Mouse (Mus musculus) embryonic fibroblast, embryonic 13.5 days (primary cell): ENCODE measurements at regions not wholly inside any gene's neighbourhood (a gene's known extent, or its start where the extent isn't known, plus 50 kb on each side); places are given as distances from the start of the nearest gene placed in this dataset.

ENCODE experiments used
- H3K27ac ChIP-seq: 2 replicates; pipeline ENCODE4 v1.5.1; 2012; ENCODE audit warnings: low read length, control low read depth, inconsistent platforms; ENCODE audit not compliant: insufficient read depth
- H3K4me1 ChIP-seq: 2 replicates; pipeline ENCODE4 v1.6.1; 2011; ENCODE audit warnings: low read length; ENCODE audit not compliant: control insufficient read depth, insufficient read depth
- H3K4me3 ChIP-seq: 2 replicates; pipeline ENCODE4 v1.5.1; 2011; ENCODE audit warnings: mild to moderate bottlenecking, control low read depth, low read length; ENCODE audit not compliant: insufficient read depth
- CTCF ChIP-seq: IDR thresholded peaks from 2 replicates; pipeline ENCODE4 v1.5.1; 2011; ENCODE audit warnings: mild to moderate bottlenecking, control low read depth, low read length, moderate library complexity, borderline replicate concordance; ENCODE audit not compliant: insufficient read depth
- POLR2A ChIP-seq: IDR thresholded peaks from 2 replicates; pipeline ENCODE4 v1.6.1; 2011; ENCODE audit warnings: low read depth, mild to moderate bottlenecking, control low read depth, low read length, moderate library complexity

DNA sequence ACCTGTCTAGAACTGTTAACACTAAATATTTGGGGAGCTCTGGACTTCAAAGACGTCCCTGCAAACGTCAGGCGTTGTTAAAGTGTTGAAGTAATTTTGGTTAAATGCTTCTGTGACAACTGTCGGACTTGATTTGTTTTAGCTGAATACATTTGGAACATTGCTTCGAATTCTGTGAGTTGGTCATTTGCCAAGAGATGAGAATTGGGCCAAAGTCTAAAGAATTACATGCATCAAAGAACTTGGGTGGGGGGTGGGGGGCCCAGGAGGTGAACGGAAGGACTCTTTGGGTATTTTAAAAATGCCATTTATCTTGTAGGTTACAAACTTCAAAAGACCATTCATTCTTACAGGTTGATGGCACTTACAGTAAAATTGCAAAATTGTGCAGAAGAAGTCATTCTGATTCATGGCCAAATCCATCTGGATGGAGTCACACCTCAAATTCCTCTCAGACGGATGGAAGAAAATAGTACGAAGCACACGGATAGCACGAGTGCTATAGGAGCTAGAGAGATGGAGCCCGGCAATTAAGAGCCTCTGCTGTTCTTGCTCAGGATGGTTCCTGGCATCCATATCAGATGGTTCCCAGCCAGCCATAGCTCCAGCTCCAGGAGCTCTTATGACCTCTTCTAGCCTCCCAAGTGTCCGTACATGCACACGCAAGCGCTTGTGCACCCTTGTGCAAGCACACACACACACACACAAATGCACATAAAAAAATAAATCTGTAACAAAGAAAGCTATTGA, 144.5 kb upstream of the Irx5 start:
- no peak overlapping the region for H3K4me3 ChIP-seq
- TF ChIP-seq POLR2A (no peak), CTCF (no peak)
- H3K27ac ChIP-seq: no peak overlapping the region
- no peaks in the 10 kb centered on the region for H3K4me1 ChIP-seq

DNA sequence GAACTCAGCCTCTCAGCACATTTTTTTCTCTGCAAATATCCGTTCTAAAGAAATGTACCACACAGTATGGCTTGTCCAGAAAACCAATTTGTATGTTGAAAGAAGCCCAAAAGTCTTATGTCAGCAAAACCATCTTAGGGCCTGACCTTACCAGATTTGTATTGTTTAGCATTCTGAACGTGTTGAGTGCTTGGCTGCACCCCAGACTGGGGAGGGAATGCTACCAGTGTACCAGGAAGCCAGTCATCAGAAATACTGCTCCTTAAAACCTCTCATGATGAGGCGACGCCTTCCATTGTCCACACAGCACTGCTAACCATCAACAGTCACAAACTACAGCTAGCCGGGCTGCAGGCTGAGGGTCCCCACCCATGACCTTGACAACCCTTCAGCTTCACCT, 148.3 kb upstream of the Irx5 start:
- Histone ChIP-seq H3K4me3 (no peak overlapping the region), H3K4me1 (no peaks in the 10 kb centered on the region), H3K27ac (no peak overlapping the region)
- TF ChIP-seq POLR2A (no peak), CTCF (no peak)

DNA sequence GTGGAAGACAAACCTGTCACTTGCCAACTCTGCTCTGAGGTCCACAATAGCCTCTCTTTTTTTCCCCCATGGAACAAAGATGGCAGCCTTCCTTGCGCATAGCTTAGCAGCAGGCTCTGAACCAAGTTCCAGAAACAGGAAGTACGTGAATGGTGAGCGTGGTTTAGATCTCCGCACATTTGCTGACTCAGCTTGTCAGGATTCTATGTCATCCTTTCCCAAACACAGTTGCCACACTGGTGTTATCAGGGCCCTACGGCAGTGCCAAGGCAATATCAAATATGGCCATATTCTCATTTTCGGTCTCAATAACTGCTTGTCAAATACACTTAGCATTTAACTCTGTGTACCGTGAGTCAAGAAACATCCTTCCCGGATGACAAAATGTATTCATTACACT, 161.8 kb upstream of the Irx5 start:
- Histone ChIP-seq H3K27ac (no peak overlapping the region), H3K4me3 (no peak overlapping the region), H3K4me1 (no peaks in the 10 kb centered on the region)
- TF ChIP-seq CTCF: no peak
- no peak for TF ChIP-seq POLR2A

DNA sequence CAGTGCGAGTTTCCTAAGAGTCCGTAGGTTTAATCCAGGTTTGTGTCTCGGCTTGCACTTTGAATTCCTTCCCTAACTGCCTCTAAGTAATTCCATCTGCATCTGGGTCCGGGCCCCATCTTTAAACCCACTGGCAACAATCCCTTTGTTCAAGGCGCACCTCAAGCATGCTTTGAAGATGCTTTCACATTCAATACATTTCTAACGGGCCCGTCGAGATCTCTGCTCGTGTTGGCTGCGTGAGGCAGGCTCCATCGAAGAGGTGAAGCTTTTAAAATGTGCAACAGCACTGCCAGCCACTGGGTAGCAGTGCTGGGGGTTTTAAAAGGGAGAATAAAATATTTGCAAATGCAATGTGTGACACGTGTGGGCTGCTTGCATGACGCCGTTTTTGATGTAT, 163.4 kb upstream of the Irx5 start:
- TF ChIP-seq POLR2A (no peak), CTCF (no peak)
- Histone ChIP-seq H3K4me1 (no peaks in the 10 kb centered on the region), H3K27ac (no peak overlapping the region), H3K4me3 (no peak overlapping the region)

DNA sequence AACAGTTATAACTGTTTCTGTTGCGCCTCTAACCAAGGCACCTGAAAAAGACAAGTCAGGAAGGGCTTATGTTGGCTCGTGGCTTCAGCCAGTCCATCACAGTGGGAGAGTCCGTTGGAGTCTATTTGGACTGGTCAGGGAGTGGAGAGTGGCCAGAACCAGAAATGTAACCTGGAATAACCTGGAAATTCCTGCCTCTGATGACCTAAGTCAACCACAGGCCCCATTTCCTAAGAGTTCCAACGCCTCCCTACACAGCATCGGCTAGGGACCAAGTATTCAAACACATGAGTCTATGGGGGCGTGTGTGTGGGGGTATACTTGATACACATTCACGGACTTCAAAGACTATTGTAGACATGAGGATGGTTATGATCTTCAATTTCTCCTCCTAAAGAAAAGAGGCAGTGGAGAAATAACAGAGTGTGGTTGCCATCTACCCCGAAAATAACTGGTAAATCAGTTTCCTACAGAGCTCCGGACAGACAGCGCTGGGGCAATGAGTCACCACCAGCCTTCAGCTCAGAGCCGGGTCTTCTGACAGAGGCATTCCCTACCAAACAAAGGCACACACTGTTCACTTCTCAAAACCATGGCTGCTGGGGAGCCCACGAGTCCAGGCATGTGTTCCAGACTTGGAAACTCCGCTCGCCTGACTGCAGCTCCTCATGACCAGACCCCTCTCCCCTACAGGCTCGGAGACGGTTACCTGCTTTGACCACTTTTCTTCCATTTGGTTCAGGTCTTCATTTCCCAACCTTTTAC, 167.0 kb upstream of the Irx5 start:
- Histone ChIP-seq H3K27ac (no peak overlapping the region), H3K4me1 (no peaks in the 10 kb centered on the region), H3K4me3 (no peak overlapping the region)
- no peak for TF ChIP-seq CTCF
- TF ChIP-seq POLR2A: no peak

DNA sequence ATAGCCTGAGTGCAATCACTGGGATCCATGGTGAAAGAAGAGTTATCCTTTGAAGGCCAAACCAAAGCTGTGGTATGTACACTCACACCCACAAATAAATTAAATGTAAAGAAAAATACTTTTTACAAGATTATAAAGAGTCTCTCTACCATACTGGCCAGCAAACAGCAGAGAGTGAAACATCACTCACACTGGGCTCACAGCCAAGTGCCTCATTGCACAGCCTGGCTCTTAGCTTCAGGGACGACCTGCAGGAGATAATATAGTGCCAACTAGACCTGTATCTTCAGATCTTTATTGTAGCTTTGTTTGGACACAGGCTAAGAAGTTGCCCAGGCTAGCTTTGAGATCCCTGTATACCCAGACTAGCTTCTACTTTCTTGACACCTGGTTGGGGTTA, 174.1 kb upstream of the Irx5 start:
- Histone ChIP-seq H3K4me3 (no peak overlapping the region), H3K4me1 (no peaks in the 10 kb centered on the region), H3K27ac (no peak overlapping the region)
- TF ChIP-seq CTCF: no peak
- TF ChIP-seq POLR2A: no peak

DNA sequence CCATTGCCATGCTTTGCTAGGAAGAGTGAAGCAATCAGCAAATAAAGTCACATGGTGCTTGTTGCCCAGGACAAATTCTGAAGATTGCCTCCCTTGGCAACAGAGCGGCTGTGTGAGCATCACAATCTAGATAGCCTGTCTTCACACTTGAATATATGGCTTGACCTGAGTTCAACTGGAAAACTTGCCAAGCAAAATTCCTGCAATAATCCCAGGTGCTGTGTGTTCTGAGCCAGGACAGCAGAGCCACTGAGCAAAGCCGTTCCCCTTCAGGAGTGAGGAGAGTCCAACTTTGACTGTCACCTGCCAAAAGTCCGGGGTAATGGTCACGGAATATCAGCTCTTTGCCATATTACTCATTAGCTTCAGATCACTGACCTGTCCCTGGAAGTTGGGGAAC, 176.8 kb upstream of the Irx5 start:
- Histone ChIP-seq H3K4me3 (no peak overlapping the region), H3K4me1 (peaks cover 7% of the 10 kb centered on the region), H3K27ac (no peak overlapping the region)
- TF ChIP-seq CTCF (no peak), POLR2A (no peak)

DNA sequence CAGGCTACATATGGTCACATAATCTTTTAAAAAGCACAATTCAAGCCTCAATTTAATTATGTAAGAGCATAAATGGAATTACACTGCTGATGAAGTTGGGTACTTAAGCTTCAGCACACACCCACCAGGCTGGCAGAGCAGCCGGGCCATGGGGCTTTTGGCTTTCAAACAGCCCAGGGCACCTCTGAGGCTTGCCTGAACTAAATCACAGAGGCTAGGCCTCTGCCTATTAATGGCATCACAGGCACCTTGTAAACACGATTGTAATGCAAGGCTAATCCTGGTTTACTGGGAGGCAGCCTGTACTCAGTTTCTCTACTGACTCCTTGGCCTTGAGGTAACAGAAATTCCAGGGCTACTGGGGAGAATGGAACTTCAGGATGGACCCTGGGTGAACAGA, 178.1 kb upstream of the Irx5 start:
- no peak overlapping the region for H3K27ac ChIP-seq
- H3K4me3 ChIP-seq: no peak overlapping the region
- no peak for TF ChIP-seq CTCF
- no peak for TF ChIP-seq POLR2A
- peaks cover 8% of the 10 kb centered on the region for H3K4me1 ChIP-seq

DNA sequence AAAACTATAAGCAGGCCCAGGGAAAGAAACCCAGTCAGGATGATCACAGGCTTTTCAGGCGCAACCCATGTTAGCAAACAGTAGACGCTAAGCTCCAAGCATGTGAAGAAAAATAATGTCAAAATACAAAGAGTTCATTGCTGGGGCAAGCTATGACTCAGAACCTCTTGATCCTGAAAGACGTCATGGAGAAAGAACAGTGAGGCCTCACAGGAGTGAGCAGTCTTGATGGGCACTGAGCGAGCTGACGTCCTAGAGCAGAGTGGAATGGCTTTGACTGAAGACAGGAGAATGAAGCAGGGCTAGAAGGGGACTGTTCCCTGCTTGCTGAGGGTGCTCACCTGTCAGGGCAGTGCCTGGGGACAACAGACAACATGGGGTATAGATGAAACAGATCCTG, 181.3 kb upstream of the Irx5 start:
- Histone ChIP-seq H3K4me1 (peaks cover 8% of the 10 kb centered on the region), H3K27ac (no peak overlapping the region), H3K4me3 (no peak overlapping the region)
- TF ChIP-seq POLR2A (no peak), CTCF (no peak)

DNA sequence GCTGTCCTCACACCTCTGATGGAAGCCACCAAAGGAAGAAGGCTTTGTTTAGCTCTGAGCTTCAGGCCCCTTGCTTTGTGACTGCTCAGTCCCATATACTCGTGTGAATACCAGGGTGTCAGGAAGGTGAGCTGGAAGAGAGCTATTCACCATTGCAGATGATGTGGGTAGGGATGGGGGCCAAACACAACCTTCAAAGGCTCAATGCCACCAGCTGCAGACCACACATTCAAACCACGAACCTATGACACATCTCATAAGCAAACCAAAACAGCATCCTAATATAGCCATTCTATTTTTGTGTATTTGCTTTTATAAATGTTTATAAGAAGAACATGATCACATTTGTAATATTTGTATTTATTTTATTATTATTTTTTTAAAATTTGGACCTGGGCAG, 183.3 kb upstream of the Irx5 start:
- Histone ChIP-seq H3K4me1 (peaks cover 8% of the 10 kb centered on the region), H3K4me3 (no peak overlapping the region), H3K27ac (no peak overlapping the region)
- TF ChIP-seq POLR2A (no peak), CTCF (no peak)

DNA sequence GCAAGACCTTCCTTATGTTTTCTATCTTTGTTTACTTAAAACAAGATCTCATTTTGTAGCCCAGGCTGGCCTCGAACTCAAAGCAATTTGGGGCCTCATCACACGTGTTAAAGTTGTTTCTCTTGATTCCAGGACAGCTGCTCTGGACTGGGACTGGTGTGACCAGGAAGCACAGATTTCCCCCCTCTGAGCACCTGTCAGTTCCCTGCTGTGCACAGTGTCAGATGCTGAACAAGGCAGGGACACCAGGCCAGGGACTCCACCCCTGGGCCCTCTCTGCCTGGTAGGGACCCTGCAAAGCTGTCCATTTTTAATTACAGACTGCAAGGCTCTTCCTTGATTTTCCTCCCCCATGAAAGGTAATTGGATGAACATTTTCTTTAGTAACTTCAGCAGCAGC, 185.8 kb upstream of the Irx5 start:
- TF ChIP-seq POLR2A: no peak
- no peak for TF ChIP-seq CTCF
- no peak overlapping the region for H3K27ac ChIP-seq
- H3K4me3 ChIP-seq: no peak overlapping the region
- H3K4me1 ChIP-seq: peaks cover 8% of the 10 kb centered on the region
